21 mouse cellular contexts compared by ENCODE assay signal in the genomic region with DNA sequence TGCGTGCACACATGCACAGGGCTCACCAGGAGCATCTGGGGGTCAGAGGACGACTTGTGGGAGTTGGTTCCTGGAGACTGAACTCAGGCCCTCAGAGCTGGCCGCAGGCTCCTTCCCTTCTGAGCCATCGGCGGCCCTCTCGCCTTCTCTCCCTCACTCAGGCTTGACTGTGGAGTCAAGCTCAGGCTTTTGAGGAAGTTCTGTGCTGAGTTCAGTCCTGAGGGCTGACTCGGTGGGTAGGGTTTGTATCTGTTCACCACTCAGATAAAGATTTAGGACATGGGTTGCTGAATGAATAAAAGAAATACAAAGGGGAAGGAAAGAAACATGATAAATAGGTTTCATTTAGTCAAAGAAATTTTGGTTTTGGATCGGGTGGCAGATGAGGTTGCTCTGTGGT. TPM values are rescaled to one million over a fixed set of nuclear protein-coding genes. Genes with fewer than 3 reads are reported as not detected.
DNase-seq lines count a peak whose midpoint lies in the region; ATAC-seq lines count a peak whose summit lies in the region.
"Had no signal": no experiment of that assay in that cellular context is flagged by ENCODE, and none has a peak within 500 bp of the region (broad histone marks: within the 10 kb centered on the region; RNA-seq: fewer than 3 reads in every experiment).

No protein-coding gene starts in this region.

- DNase-seq in heart, adult 18-20 months = no peak
- peak; percentile 87 for DNase-seq in MEL-GATA-1-ER (ENCODE audit: extremely low read depth, low read depth)
- DNase-seq in gastrocnemius, postnatal 10 days = no peak
- no peak for DNase-seq in frontal cortex, postnatal 14 days (ENCODE audit: low spot score in 2 of 2)
- no peak for DNase-seq in adipocyte (ENCODE audit: low spot score)
- DNase-seq: adrenal gland, postnatal 10 days; cerebellum, adult 9-10 months; lung, postnatal 10 days; right cerebral cortex, postnatal 4 days had no signal

- H3K4me1 ChIP-seq in heart, embryonic 12.5 days (replicated peaks) = peaks cover 56% of the 10 kb centered on the region
- H3K4me1 ChIP-seq in liver, embryonic 12.5 days = peaks cover 83% of the 10 kb centered on the region
- H3K4me1 ChIP-seq in megakaryocyte, embryonic 14.5 days = peaks cover 85% of the 10 kb centered on the region

- no peaks in the 10 kb centered on the region for H3K9me3 ChIP-seq in heart, embryonic 12.5 days (replicated peaks)
- H3K9me3 ChIP-seq in liver, embryonic 12.5 days (replicated peaks) = no peaks in the 10 kb centered on the region
- no peaks in the 10 kb centered on the region for H3K9me3 ChIP-seq in megakaryocyte, embryonic 14.5 days
- H3K9me3 ChIP-seq: embryonic facial prominence, embryonic 12.5 days; kidney, embryonic 15.5 days; limb, embryonic 15.5 days had no signal

- no peak for ATAC-seq in heart, embryonic 12.5 days (ENCODE audit: insufficient number of reproducible peaks, low FRiP score)
- ATAC-seq in liver, embryonic 12.5 days = no peak
- ATAC-seq: forebrain, embryonic 14.5 days; hindbrain, embryonic 16.5 days; intestine, embryonic 16.5 days; midbrain, embryonic 16.5 days had no signal

- H3K4me3 ChIP-seq in heart, embryonic 12.5 days = no peak overlapping the region
- no peak overlapping the region for H3K4me3 ChIP-seq in liver, embryonic 12.5 days
- H3K4me3 ChIP-seq in megakaryocyte, embryonic 14.5 days (replicated peaks) = peak overlapping the region; percentile 85
- H3K4me3 ChIP-seq: embryonic facial prominence, embryonic 12.5 days; erythroblast, embryonic 14.5 days; kidney, embryonic 15.5 days; limb, embryonic 15.5 days had no signal

- H3K27ac ChIP-seq in heart, embryonic 12.5 days (ENCODE audit: poor library complexity, severe bottlenecking) = 0 out of 2 replicates have a peak overlapping the region, but pooled peaks have one; percentile 24
- peak overlapping the region; percentile 64 for H3K27ac ChIP-seq in liver, embryonic 12.5 days
- H3K27ac ChIP-seq: embryonic facial prominence, embryonic 12.5 days; kidney, embryonic 15.5 days; limb, embryonic 15.5 days; stomach, postnatal 0 days had no signal

- H3K27me3 ChIP-seq in heart, embryonic 12.5 days (replicated peaks) = no peaks in the 10 kb centered on the region
- H3K27me3 ChIP-seq in liver, embryonic 12.5 days (replicated peaks) = no peaks in the 10 kb centered on the region
- no peaks in the 10 kb centered on the region for H3K27me3 ChIP-seq in megakaryocyte, embryonic 14.5 days (replicated peaks)
- H3K27me3 ChIP-seq: embryonic facial prominence, embryonic 12.5 days; kidney, embryonic 15.5 days; limb, embryonic 15.5 days had no signal

- no peak overlapping the region for H3K9ac ChIP-seq in heart, embryonic 12.5 days
- peak overlapping the region; percentile 52 for H3K9ac ChIP-seq in liver, embryonic 12.5 days
- H3K9ac ChIP-seq: embryonic facial prominence, embryonic 12.5 days; kidney, embryonic 15.5 days; limb, embryonic 15.5 days had no signal

- H3K4me2 ChIP-seq in heart, embryonic 12.5 days = no peak overlapping the region
- H3K4me2 ChIP-seq in liver, embryonic 12.5 days = peak overlapping the region; percentile 43
- H3K4me2 ChIP-seq: embryonic facial prominence, embryonic 12.5 days; kidney, embryonic 15.5 days; limb, embryonic 15.5 days had no signal

- H3K36me3 ChIP-seq in heart, embryonic 12.5 days = no peaks in the 10 kb centered on the region; the same call in 1 of the 2 replicates
- H3K36me3 ChIP-seq in liver, embryonic 12.5 days = no peaks in the 10 kb centered on the region
- H3K36me3 ChIP-seq in megakaryocyte, embryonic 14.5 days (replicated peaks; ENCODE audit: low read length) = no peaks in the 10 kb centered on the region
- H3K36me3 ChIP-seq: embryonic facial prominence, embryonic 12.5 days; kidney, embryonic 15.5 days; limb, embryonic 15.5 days had no signal

- 52% methylated on average over 8 of the region's 8 CpGs for WGBS in heart, embryonic 12.5 days
- WGBS in liver, embryonic 12.5 days (ENCODE audit: insufficient replicate concordance) = 14% methylated on average over 8 of the region's 8 CpGs

RNA-seq across cellular contexts. Expression of a gene that starts 25.4 kb away (rescaled TPM):
- polyA plus RNA-seq in heart, embryonic 12.5 days (2016; fragmentation: Nextera tagmentation; extraction: Ambion mirVana) = 22.6 and 23.3 TPM in 2 replicates
- total RNA-seq in heart, adult 18-20 months (2021) = 10 to 100 TPM; 11.7 to 12.5 TPM
- 6.0 and 6.7 TPM in 2 replicates for polyA plus RNA-seq in liver, embryonic 12.5 days (2016; fragmentation: Nextera tagmentation; extraction: Ambion mirVana)
- 32.0 and 49.0 TPM in 2 replicates for polyA plus RNA-seq in megakaryocyte, embryonic 14.5 days (2012; ENCODE audit: insufficient read depth, low replicate concordance)
- total RNA-seq in gastrocnemius, postnatal 10 days (2021) = 1 to 10 TPM; 7.8 to 9.8 TPM

RNA-seq across cellular contexts. Expression of a gene that starts 39.7 kb away (rescaled TPM):
- polyA plus RNA-seq in heart, embryonic 12.5 days (2016; fragmentation: Nextera tagmentation; extraction: Ambion mirVana) = 22.6 and 23.7 TPM in 2 replicates
- total RNA-seq in heart, adult 18-20 months (2021) = 10 to 100 TPM; 28.9 to 29.3 TPM
- polyA plus RNA-seq in liver, embryonic 12.5 days (2016; fragmentation: Nextera tagmentation; extraction: Ambion mirVana) = 23.2 and 25.5 TPM in 2 replicates
- 1.6 TPM in 1 of 2 replicates, not detected in the other for polyA plus RNA-seq in megakaryocyte, embryonic 14.5 days (2012; ENCODE audit: insufficient read depth, low replicate concordance)
- 10 to 100 TPM; 17.8 to 21.6 TPM for total RNA-seq in gastrocnemius, postnatal 10 days (2021)

RNA-seq across cellular contexts. Expression of a gene that starts 45.5 kb away (rescaled TPM):
- polyA plus RNA-seq in heart, embryonic 12.5 days (2016; fragmentation: Nextera tagmentation; extraction: Ambion mirVana) = 51.8 and 52.5 TPM in 2 replicates
- 1 to 10 TPM; 3.2 to 4.6 TPM for total RNA-seq in heart, adult 18-20 months (2021)
- 45.4 and 47.6 TPM in 2 replicates for polyA plus RNA-seq in liver, embryonic 12.5 days (2016; fragmentation: Nextera tagmentation; extraction: Ambion mirVana)
- polyA plus RNA-seq in megakaryocyte, embryonic 14.5 days (2012; ENCODE audit: insufficient read depth, low replicate concordance) = 4.8 and 6.3 TPM in 2 replicates
- 10 to 100 TPM; 15.7 to 22.6 TPM for total RNA-seq in gastrocnemius, postnatal 10 days (2021)

RNA-seq across cellular contexts. Expression of a gene that starts 56.6 kb away (rescaled TPM):
- polyA plus RNA-seq in heart, embryonic 12.5 days (2016; fragmentation: Nextera tagmentation; extraction: Ambion mirVana) = 12.1 and 16.5 TPM in 2 replicates
- total RNA-seq in heart, adult 18-20 months (2021) = 1 to 10 TPM; 1.7 to 2.6 TPM
- polyA plus RNA-seq in liver, embryonic 12.5 days (2016; fragmentation: Nextera tagmentation; extraction: Ambion mirVana) = 12.2 and 13.7 TPM in 2 replicates
- 1.3 and 2.2 TPM in 2 replicates for polyA plus RNA-seq in megakaryocyte, embryonic 14.5 days (2012; ENCODE audit: insufficient read depth, low replicate concordance)
- 1 to 10 TPM; 3.1 to 3.7 TPM for total RNA-seq in gastrocnemius, postnatal 10 days (2021)

RNA-seq across cellular contexts. Expression of a gene that starts 56.6 kb away (rescaled TPM):
- 11.7 and 14.2 TPM in 2 replicates for polyA plus RNA-seq in heart, embryonic 12.5 days (2016; fragmentation: Nextera tagmentation; extraction: Ambion mirVana)
- 10 to 100 TPM in 1 of 2 experiments, 1 to 10 TPM in 1; 3.2 to 10.6 TPM for total RNA-seq in heart, adult 18-20 months (2021)
- 62.6 and 67.1 TPM in 2 replicates for polyA plus RNA-seq in liver, embryonic 12.5 days (2016; fragmentation: Nextera tagmentation; extraction: Ambion mirVana)
- polyA plus RNA-seq in megakaryocyte, embryonic 14.5 days (2012; ENCODE audit: insufficient read depth, low replicate concordance) = 35.9 and 67.9 TPM in 2 replicates
- 10 to 100 TPM in 1 of 2 experiments, 1 to 10 TPM in 1; 7.4 to 11.9 TPM for total RNA-seq in gastrocnemius, postnatal 10 days (2021)
